Mouse (Mus musculus) thymus, postnatal 10 days (tissue): ENCODE results near the gene Sipa1.

Source experiments
- DNase-seq, 2 experiments: peaks; one replicate each; pipeline ENCODE4 v3.0.0; 2021; ENCODE audit warnings: low spot score in 2 of 2

Gene Sipa1

DNA sequence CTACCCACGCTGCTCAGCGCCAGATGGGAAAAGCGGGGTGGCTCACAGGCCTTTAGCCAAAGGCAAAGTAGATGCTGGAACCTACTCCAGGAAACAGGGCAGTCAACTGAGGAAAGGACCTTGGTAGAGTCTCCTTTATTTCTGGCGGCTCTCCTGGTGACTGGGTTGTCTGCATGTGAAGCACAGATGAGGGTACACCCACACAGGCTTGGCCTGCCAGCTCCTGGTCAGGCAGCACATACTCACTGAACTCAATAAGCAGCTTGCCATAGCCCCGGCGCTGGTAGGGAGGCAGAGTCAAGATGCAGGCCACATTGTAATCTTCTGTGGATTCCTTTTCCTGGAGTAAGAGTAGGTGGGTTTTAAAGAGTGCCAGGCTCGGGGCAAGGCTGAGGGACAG lies 58.4 kb downstream of the Sipa1 start:
- DNase-seq, result no peak

DNA sequence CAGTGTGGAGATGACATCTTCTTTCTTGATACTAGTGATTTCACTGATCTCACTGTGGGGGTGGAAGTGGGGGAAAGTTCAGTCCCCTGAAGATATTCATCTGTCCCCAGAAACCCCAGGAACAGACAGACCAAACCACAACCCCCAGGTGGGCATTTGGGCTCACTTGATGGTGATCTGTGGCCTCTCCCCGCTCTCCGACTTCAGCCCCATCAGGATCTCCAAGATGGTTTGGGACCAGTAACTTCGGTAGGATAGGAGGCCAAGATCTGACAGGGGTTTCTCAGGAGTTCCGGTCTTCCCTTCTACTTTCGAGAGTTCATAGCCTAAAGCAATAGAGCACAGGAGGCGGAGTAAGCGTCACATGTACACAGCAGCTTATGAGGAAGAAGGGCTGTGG lies 59.8 kb downstream of the Sipa1 start:
- DNase-seq, result no peak

- peak; percentile 82 to 84 for DNase-seq
Observed at GRCm38 (mm10) chr19:5601752-5602541, 61.6 kb downstream of the Sipa1 start, which contains the start of gene Rnaseh2c. Gene Rnaseh2c (plus strand): TSS chr19:5601873.
